Mouse (Mus musculus): ENCODE results near the gene Ebna1bp2. TPM values are rescaled to one million over a fixed set of nuclear protein-coding genes. Genes with fewer than 3 reads are reported as not detected.

Gene Ebna1bp2
- 82.7 and 93.5 TPM in 2 replicates for polyA plus RNA-seq (2015; fragmentation: Nextera tagmentation; extraction: Ambion mirVana)

DNA sequence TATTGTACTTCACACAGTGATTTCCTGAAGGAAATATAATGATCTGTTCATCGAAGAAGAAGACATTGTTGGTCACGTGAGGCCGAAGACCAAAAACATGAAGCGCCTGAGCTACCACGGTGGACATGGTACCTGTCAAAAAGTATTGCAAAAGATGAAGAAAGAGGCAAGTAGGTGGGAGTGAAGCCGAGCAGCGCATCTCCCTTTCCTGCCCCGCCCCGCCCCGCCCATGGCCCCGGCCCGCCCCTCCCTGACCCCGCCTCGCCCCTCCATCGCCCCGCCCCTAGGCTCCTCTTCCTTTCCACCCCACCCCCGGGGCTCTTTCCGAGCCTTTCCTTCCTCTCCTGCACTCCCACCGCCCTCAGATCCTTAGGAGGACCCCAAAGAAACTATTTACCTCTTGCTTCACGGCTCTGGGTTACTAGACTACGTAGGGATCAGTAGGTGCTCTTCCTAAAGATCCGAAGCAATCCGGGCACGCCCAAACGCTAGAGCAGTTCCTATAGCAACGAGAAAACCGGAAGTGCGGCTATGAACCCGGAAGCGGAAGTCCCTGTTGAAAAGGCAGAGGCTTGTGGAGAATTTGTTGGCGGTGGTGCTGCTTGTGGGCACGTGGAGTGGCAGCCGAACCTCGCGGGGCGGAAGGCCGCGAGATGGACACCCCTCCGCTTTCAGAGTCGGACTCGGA lies at the start of gene Ebna1bp2, which contains the start of gene Cfap57:
Gene Ebna1bp2 (plus strand): TSS at position 521 of the 688 bp plus-strand sequence.
Gene Cfap57 (minus strand): TSS at position 499 of the 688 bp plus-strand sequence.

DNA sequence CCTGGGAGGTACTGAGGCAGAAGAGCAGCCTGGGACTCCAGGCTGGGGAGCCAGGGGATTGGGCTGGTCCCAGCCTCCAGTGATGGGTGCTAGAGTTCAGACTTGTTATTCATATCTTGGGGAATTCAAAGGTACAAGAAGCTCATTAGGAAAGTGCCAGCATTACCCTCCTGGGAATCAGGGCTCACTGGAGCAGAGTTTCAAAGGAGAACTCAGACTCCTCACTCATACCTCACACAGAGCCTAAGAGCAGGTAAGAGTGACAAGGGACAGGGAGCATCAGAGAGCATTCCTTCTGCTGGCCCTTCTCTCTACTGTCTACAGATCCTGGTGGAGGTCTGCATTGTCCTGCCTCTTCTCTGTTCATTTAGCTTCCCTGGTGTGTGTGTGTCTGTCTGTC lies 38.1 kb downstream of the Ebna1bp2 start, which contains the start of gene Olfr62:
Gene Olfr62 (plus strand): TSS at position 301 of the 400 bp plus-strand sequence.

Other genes with a start within 250 kb of the Ebna1bp2 start
- gene Szt2, start 211.5 kb upstream of the Ebna1bp2 start, polyA plus RNA-seq (2015; fragmentation: Nextera tagmentation; extraction: Ambion mirVana) = 2.1 and 2.6 TPM in 2 replicates
- gene Med8, start 211.5 kb upstream of the Ebna1bp2 start, polyA plus RNA-seq (2015; fragmentation: Nextera tagmentation; extraction: Ambion mirVana) = 54.1 and 65.5 TPM in 2 replicates
- 50.1 and 67.4 TPM in 2 replicates for gene Elovl1, start 192.7 kb upstream of the Ebna1bp2 start, polyA plus RNA-seq (2015; fragmentation: Nextera tagmentation; extraction: Ambion mirVana)
- 35.6 and 40.3 TPM in 2 replicates for gene Cdc20, start 183.4 kb upstream of the Ebna1bp2 start, polyA plus RNA-seq (2015; fragmentation: Nextera tagmentation; extraction: Ambion mirVana)
- gene Mpl, start 163.3 kb upstream of the Ebna1bp2 start, polyA plus RNA-seq (2015; fragmentation: Nextera tagmentation; extraction: Ambion mirVana) = 0.09 TPM in 1 of 2 replicates, not detected in the other
- 27.3 and 27.5 TPM in 2 replicates for gene Tie1, start 130.7 kb upstream of the Ebna1bp2 start, polyA plus RNA-seq (2015; fragmentation: Nextera tagmentation; extraction: Ambion mirVana)
- 0.96 TPM in 1 of 2 replicates, not detected in the other for gene 2610528J11Rik, start 93.8 kb upstream of the Ebna1bp2 start, polyA plus RNA-seq (2015; fragmentation: Nextera tagmentation; extraction: Ambion mirVana)
- gene Tmem125, start 76.8 kb upstream of the Ebna1bp2 start, polyA plus RNA-seq (2015; fragmentation: Nextera tagmentation; extraction: Ambion mirVana) = 2.2 and 3.3 TPM in 2 replicates
- 0.40 TPM in 1 of 2 replicates, not detected in the other for gene Cfap57, start within 50 bp of the Ebna1bp2 start, polyA plus RNA-seq (2015; fragmentation: Nextera tagmentation; extraction: Ambion mirVana)
- gene Olfr62, start 38.2 kb downstream of the Ebna1bp2 start, polyA plus RNA-seq (2015; fragmentation: Nextera tagmentation; extraction: Ambion mirVana) = not detected in 2 replicates
- gene Olfr1342, start 72.0 kb downstream of the Ebna1bp2 start, polyA plus RNA-seq (2015; fragmentation: Nextera tagmentation; extraction: Ambion mirVana) = not detected in 2 replicates
- not detected in 2 replicates for gene Olfr1341, start 82.7 kb downstream of the Ebna1bp2 start, polyA plus RNA-seq (2015; fragmentation: Nextera tagmentation; extraction: Ambion mirVana)
- gene Olfr1340, start 99.3 kb downstream of the Ebna1bp2 start, polyA plus RNA-seq (2015; fragmentation: Nextera tagmentation; extraction: Ambion mirVana) = not detected in 2 replicates
- not detected in 2 replicates for gene Olfr1339, start 111.4 kb downstream of the Ebna1bp2 start, polyA plus RNA-seq (2015; fragmentation: Nextera tagmentation; extraction: Ambion mirVana)
- gene Olfr1338, start 137.9 kb downstream of the Ebna1bp2 start, polyA plus RNA-seq (2015; fragmentation: Nextera tagmentation; extraction: Ambion mirVana) = not detected in 2 replicates
- 0.18 TPM in 1 of 2 replicates, not detected in the other for gene Olfr1337, start 161.8 kb downstream of the Ebna1bp2 start, polyA plus RNA-seq (2015; fragmentation: Nextera tagmentation; extraction: Ambion mirVana)
- gene Olfr1335, start 189.1 kb downstream of the Ebna1bp2 start, polyA plus RNA-seq (2015; fragmentation: Nextera tagmentation; extraction: Ambion mirVana) = not detected in 2 replicates
- not detected in 2 replicates for gene Olfr1333, start 215.5 kb downstream of the Ebna1bp2 start, polyA plus RNA-seq (2015; fragmentation: Nextera tagmentation; extraction: Ambion mirVana)
- not detected in 2 replicates for gene Olfr1331, start 243.8 kb downstream of the Ebna1bp2 start, polyA plus RNA-seq (2015; fragmentation: Nextera tagmentation; extraction: Ambion mirVana)